Mouse (Mus musculus) heart, embryonic 11.5 days (tissue): ENCODE data around the gene Inha. TPM values are rescaled to one million over a fixed set of nuclear protein-coding genes. Genes with fewer than 3 reads are reported as not detected.

Source experiments
- ATAC-seq: fragments of 200-750 bp; cut with Nextera tagmentation; replicated peaks from 2 replicates; pipeline ENCODE4 v1.8.0; 2017; ENCODE audit warnings: moderate library complexity; ENCODE audit not compliant: insufficient number of reproducible peaks, low FRiP score, low TSS enrichment
- H3K27ac ChIP-seq: fragments of 300-500 bp; sonication (generic); 2 replicates; pipeline ENCODE4 v1.5.1; 2014; ENCODE audit warnings: mild to moderate bottlenecking, low read depth, low read length
- H3K27me3 ChIP-seq: fragments of 300-500 bp; sonication (generic); 2 replicates; pipeline ENCODE4 v1.6.1; 2014; ENCODE audit warnings: mild to moderate bottlenecking, low read length, mixed read lengths; ENCODE audit not compliant: control insufficient read depth, insufficient read depth
- H3K36me3 ChIP-seq: fragments of 300-500 bp; sonication (generic); 2 replicates; pipeline ENCODE4 v1.6.1; 2014; ENCODE audit warnings: mild to moderate bottlenecking, low read length, moderate library complexity, mixed read lengths; ENCODE audit not compliant: control insufficient read depth, insufficient read depth
- H3K4me1 ChIP-seq: fragments of 300-500 bp; sonication (generic); 2 replicates; pipeline ENCODE4 v1.6.1; 2014; ENCODE audit warnings: low read length; ENCODE audit not compliant: control insufficient read depth, insufficient read depth
- H3K4me2 ChIP-seq: fragments of 300-500 bp; sonication (generic); 2 replicates; pipeline ENCODE4 v1.6.1; 2014; ENCODE audit warnings: mild to moderate bottlenecking, moderate library complexity
- H3K4me3 ChIP-seq: fragments of 300-500 bp; sonication (generic); 2 replicates; pipeline ENCODE4 v1.5.1; 2014; ENCODE audit warnings: low read depth, low read length
- H3K9ac ChIP-seq: fragments of 300-500 bp; sonication (generic); 2 replicates; pipeline ENCODE4 v1.6.1; 2014; ENCODE audit warnings: mild to moderate bottlenecking, low read depth, low read length, moderate library complexity
- H3K9me3 ChIP-seq: fragments of 300-500 bp; sonication (generic); replicated peaks from 2 replicates; pipeline ENCODE4 v1.6.1; 2016; ENCODE audit warnings: low read length; ENCODE audit not compliant: control insufficient read depth
- WGBS: fragments of 180-500 bp; shearing (Covaris S2); extraction: QIAGEN DNeasy Blood & Tissue Kit; methylation state at CpG from one replicate; pipeline ENCODE4 v1.1.7; 2014; ENCODE audit not compliant: insufficient replicate concordance; 5-methylcytosine and 5-hydroxymethylcytosine counted together
- polyA plus RNA-seq: library from polyadenylated mRNA; unstranded; fragments of >200 nt; fragmentation: Nextera tagmentation; extraction: Ambion mirVana; gene quantifications from 2 replicates; pipeline ENCODE4 v1.2.1, GENCODE M21; 2014

The Inha gene
- polyA plus RNA-seq, 1 experiment from 2014 or later: 4.8 TPM

DNA sequence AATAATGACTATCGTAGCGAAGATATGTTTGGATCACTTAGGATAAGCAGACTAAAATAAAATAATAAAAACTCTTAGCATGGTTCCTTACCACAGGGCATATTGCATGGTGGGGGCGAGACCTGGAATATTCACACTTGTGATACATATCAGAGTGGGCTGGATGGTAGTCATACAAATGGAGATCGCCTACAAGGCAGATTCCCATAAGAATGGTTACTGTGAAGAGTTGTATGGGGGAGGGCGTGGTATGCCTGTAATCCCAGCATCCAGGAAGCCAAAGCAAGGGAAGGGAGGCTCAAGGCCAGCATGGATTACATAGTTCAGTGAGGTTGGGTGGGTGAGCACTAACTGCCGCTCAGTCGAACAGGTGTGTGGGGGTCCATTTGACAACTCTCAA is 26.1 kb upstream of the Inha start:
- Histone ChIP-seq H3K4me1 (peaks cover 27% of the 10 kb centered on the region), H3K4me3 (no peak overlapping the region), H3K4me2 (no peak overlapping the region), H3K36me3 (peaks cover 10% of the 10 kb centered on the region), H3K27ac (no peak overlapping the region), H3K27me3 (peaks cover 56% of the 10 kb centered on the region), H3K9me3 (no peaks in the 10 kb centered on the region), H3K9ac (no peak overlapping the region)
- no peak for ATAC-seq
- 77% methylated on average over 7 of the region's 7 CpGs for WGBS

DNA sequence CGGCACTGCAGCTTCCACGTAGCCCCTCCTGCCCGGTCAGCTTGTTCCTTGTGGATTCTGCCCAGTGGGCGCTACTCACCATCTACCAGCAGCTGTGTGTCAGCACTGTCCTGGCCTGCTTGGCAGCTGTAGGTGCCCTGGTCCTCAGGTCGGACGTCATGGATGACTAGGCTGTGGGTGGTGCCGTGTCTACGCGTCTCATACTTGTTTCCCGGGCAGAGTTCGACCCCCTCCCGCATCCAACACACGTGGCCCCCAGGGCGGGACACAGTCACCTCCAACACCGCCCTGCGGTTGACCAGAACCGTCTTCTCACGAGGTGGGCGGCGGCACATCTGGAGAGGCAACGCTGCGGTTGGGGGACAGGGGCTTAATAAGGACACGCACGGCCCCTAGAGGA is 20.3 kb upstream of the Inha start:
- H3K27ac ChIP-seq: no peak overlapping the region
- no peak for ATAC-seq
- H3K27me3 ChIP-seq: peaks cover 66% of the 10 kb centered on the region
- H3K4me1 ChIP-seq: peaks cover 14% of the 10 kb centered on the region
- no peak overlapping the region; the same call in 1 of the 2 replicates for H3K9ac ChIP-seq
- H3K36me3 ChIP-seq: peaks cover 18% of the 10 kb centered on the region; the same call in 1 of the 2 replicates
- H3K9me3 ChIP-seq: no peaks in the 10 kb centered on the region
- H3K4me3 ChIP-seq: no peak overlapping the region
- 14% methylated on average over 24 of the region's 24 CpGs for WGBS
- H3K4me2 ChIP-seq: peak overlapping the region; percentile 69; the same call in 1 of the 2 replicates

DNA sequence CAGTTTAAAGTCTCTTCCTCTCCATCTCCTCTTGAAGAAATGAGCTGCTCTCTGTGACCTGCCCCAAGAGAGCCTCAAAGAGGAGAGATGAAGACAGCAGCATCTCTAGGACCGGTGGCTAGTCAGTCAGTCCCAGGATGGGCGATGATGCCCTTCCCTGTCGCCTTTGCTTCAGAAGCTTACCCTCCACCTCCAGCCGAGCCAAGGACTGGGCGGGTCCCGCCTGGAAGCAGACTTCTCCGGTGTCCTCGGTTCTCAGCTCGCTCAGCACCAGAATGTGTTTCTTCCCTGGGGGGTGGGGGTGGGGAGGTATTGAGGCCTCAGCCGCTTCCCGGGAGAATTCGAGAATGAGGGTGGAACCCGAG is 19.9 kb upstream of the Inha start:
- H3K4me3 ChIP-seq: peak overlapping the region; percentile 52
- H3K36me3 ChIP-seq: peaks cover 22% of the 10 kb centered on the region; the same call in 1 of the 2 replicates
- H3K27me3 ChIP-seq: peaks cover 62% of the 10 kb centered on the region
- no peak overlapping the region for H3K27ac ChIP-seq
- no peak overlapping the region; the same call in 1 of the 2 replicates for H3K9ac ChIP-seq
- 8% methylated on average over 13 of the region's 13 CpGs for WGBS
- no peak for ATAC-seq
- H3K4me1 ChIP-seq: peaks cover 14% of the 10 kb centered on the region
- no peaks in the 10 kb centered on the region for H3K9me3 ChIP-seq
- peak overlapping the region; percentile 69 for H3K4me2 ChIP-seq

DNA sequence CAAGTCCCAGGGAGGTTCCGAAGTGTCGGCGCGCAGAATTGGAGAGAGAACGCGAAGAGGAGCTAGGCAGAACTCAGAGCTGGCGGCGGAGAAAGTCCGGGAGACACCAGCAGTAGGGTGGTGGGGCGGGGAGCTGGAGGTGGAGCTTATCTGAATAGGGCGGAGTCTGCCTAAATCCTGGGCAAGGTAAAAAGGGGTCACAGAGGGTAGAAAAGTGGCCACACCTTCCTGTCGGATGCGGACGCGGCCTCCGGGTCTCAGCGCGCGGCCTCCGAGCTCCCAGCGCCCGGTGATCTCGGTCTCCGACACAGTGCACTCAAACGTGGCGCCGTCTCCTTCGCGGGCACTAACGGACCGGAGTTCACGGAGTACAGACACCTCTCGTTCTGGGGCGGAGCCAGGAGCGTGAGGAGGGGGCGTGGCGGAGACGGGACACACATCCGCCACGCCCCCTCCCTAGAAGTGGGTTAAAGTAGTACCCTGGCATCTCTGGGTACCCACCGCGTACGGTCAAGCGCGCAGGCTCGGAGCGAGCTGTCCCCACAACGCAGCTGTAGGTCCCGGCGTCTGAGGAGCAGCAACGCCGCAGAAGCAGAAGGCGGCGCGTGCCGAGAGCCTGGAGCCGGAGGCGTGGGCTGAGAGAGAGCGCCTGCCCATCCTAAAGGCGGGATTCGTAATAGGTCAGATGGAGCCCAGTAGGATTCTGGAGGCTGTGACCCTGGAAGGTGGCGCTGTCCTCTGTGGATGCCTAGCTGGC is 19.3 kb upstream of the Inha start:
- H3K4me1 ChIP-seq: peaks cover 14% of the 10 kb centered on the region
- peaks cover 56% of the 10 kb centered on the region for H3K27me3 ChIP-seq
- H3K4me2 ChIP-seq: peak overlapping the region; percentile 69
- 2% methylated on average over 62 of the region's 62 CpGs for WGBS
- no peaks in the 10 kb centered on the region for H3K9me3 ChIP-seq
- peak overlapping the region; percentile 52 for H3K4me3 ChIP-seq
- H3K36me3 ChIP-seq: peaks cover 28% of the 10 kb centered on the region
- 0 out of 2 replicates have a peak overlapping the region, but pooled peaks have one; percentile 22 for H3K9ac ChIP-seq
- H3K27ac ChIP-seq: no peak overlapping the region
- peak; percentile 36 for ATAC-seq

DNA sequence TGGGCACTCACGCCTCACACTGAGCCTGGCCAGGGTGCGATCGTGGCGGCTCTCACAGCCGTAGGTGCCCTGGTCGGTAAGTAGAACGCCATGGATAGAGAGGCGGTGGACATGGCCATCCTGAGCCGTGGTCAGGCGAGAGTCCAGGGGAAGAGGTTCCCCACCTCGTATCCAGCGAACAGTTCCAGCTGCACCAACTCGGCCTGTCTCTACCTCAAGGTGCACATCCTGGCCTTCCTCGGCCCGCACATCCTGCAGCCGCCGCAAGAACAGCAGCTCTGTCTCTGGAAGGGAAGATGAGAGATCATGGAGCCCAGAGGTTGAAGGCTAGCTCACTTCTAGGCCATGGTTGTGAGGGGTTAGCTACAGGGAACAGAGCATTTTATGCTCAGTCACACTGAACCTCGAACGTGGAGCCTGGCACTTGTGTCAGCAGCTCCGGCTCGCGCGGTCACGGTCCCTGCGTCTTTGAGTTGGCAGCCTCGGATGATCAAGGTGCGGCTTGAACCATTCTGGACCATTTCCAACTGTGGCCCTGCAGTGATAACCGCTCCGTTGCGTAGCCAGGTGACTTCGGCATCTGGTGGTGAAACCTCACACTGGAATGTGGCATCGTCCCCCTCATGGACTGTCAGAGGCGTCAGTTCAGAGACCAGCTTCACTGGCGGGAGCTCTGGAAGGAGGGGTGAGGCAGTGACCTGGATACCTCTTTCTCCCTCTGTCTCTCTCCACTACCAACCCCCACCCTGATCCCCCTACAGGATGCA is 15.9 kb upstream of the Inha start:
- Histone ChIP-seq H3K4me1 (peaks cover 14% of the 10 kb centered on the region), H3K9ac (no peak overlapping the region), H3K27ac (no peak overlapping the region), H3K9me3 (no peaks in the 10 kb centered on the region), H3K4me2 (no peak overlapping the region), H3K27me3 (peaks cover 25% of the 10 kb centered on the region), H3K4me3 (no peak overlapping the region), H3K36me3 (peaks cover 30% of the 10 kb centered on the region)
- WGBS: 81% methylated on average over 34 of the region's 34 CpGs
- no peak for ATAC-seq

DNA sequence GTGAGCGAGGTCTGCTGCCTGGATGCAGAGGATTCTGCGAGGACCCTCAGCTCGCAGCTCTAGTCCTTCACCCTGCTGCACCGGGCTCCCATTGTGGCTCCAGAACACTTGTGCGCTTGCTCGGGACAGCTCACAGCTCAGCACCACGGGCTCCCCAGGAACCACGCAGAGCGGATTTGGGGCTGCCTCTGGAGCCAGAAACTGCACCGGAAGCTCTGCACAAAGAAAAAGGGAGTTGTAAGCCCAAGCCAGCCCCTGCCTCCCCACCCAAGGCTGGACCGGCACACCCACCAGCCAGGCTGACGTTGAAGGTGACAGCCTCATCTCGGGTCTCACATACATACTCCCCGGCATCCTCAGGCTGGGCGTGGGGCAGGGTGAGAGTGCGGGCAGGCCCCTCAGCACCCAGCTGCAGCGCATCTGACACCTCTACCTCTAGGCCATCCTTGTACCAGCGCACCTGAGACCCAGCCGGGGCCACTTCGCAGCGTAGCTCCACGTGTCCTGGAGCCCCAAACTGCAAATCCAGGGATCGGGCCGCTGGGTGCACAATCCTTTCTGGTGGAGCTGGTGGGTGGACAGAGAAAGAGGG is 14.2 kb upstream of the Inha start:
- Histone ChIP-seq H3K27ac (no peak overlapping the region), H3K4me1 (peaks cover 6% of the 10 kb centered on the region), H3K9ac (no peak overlapping the region), H3K27me3 (peaks cover 10% of the 10 kb centered on the region), H3K9me3 (no peaks in the 10 kb centered on the region), H3K4me2 (no peak overlapping the region), H3K4me3 (no peak overlapping the region), H3K36me3 (peaks cover 38% of the 10 kb centered on the region)
- WGBS: 43% methylated on average over 24 of the region's 24 CpGs
- no peak for ATAC-seq

DNA sequence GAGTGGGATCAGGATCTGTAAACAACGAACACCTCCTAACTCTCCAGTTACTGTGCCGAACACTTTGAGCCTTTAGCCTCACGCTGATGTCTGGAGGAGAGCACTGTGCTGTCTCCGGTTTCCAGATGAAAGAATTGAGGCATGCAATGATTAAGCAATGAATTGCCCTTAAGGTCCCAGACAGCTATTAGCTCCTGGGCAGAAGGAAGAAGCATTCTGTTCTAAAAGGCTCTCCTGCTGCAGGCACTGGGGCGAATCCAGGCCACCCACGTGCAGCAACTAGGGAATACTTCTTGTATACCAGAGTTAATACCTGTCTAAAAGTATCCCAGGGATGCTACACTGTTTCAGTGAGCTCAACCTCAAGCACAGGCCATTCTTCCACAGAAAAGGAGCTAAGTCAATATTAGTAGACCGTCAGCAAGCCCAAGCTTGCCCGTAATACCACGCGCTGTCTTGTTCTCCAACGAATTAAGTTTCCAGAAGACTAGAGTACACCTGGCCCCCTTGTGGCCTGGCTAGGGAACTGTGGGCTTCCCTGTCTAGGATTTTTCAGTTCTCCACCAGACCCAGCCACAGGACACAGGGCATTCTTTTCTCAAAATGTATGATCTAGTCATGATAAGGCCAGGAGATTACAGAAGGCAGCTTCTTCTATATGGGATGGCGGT is 11.9 kb upstream of the Inha start:
- Histone ChIP-seq H3K27ac (no peak overlapping the region), H3K4me3 (no peak overlapping the region), H3K36me3 (peaks cover 47% of the 10 kb centered on the region), H3K9ac (no peak overlapping the region), H3K9me3 (no peaks in the 10 kb centered on the region), H3K4me1 (no peaks in the 10 kb centered on the region), H3K4me2 (no peak overlapping the region), H3K27me3 (no peaks in the 10 kb centered on the region)
- ATAC-seq: no peak
- WGBS: 66% methylated on average over 12 of the region's 12 CpGs

DNA sequence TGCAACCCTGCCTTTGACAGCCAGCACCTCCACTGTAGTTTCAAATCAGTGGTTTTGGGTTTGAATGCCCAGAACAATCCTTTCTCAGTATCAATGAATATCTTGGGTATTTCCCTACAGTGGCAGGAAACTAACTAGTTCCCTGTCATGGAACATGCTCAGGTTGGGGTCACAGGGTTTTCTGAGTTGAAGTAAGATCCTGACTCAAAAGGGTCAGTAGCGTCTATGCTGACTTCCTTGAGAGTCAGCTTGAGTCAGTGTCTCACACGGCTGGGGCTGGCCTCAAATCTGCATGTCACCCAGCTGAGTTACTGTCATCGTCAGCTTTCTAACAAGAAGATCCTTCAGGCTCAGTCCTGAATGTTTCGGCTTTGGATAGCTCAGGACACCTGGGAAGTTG is 8.0 kb upstream of the Inha start:
- ATAC-seq: no peak
- Histone ChIP-seq H3K4me1 (peaks cover 8% of the 10 kb centered on the region), H3K27ac (no peak overlapping the region), H3K9me3 (no peaks in the 10 kb centered on the region), H3K9ac (no peak overlapping the region), H3K27me3 (no peaks in the 10 kb centered on the region), H3K36me3 (peaks cover 48% of the 10 kb centered on the region), H3K4me2 (no peak overlapping the region), H3K4me3 (no peak overlapping the region)
- WGBS: 80% methylated on average over 4 of the region's 4 CpGs
